Mouse (Mus musculus) spleen, postnatal 0 days (tissue): ENCODE measurements around the gene Dqx1. TPM values are rescaled to one million over a fixed set of nuclear protein-coding genes. Genes with fewer than 3 reads are reported as not detected.

Experiments used
- microRNA counts: library from miRNA; unstranded; fragments of <30 nt; microRNA quantifications from one replicate; lab custom pipeline; 2015
- polyA plus RNA-seq: library from polyadenylated mRNA; unstranded; fragments of >200 nt; fragmentation: Nextera tagmentation; extraction: Ambion mirVana; gene quantifications from 2 replicates; pipeline ENCODE4 v1.2.1, GENCODE M21; 2015

Gene Dqx1
- 0.59 and 0.73 TPM in 2 replicates for polyA plus RNA-seq

DNA sequence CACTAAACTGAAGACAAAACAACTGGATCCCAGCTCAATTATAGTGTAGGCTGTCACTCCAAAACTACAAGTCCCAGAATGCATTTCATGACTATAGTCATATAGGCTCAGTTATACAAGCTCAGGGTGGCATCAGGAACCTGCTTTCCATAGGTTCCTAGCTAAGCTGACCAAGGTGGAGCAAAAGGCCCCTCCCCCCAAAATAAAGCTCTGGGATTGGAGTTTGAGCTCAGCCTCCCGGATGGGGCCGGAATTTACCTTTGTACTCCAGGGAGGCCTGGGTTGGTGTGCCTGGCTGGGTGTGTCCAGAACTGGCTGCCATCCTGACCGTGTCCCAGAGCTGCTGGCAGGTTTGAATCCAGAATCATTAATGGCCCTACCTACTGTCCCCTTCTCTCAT lies at the start of gene Dqx1:
TSS of gene Dqx1 (plus strand) at position 55 of the 400 bp plus-strand sequence.

DNA sequence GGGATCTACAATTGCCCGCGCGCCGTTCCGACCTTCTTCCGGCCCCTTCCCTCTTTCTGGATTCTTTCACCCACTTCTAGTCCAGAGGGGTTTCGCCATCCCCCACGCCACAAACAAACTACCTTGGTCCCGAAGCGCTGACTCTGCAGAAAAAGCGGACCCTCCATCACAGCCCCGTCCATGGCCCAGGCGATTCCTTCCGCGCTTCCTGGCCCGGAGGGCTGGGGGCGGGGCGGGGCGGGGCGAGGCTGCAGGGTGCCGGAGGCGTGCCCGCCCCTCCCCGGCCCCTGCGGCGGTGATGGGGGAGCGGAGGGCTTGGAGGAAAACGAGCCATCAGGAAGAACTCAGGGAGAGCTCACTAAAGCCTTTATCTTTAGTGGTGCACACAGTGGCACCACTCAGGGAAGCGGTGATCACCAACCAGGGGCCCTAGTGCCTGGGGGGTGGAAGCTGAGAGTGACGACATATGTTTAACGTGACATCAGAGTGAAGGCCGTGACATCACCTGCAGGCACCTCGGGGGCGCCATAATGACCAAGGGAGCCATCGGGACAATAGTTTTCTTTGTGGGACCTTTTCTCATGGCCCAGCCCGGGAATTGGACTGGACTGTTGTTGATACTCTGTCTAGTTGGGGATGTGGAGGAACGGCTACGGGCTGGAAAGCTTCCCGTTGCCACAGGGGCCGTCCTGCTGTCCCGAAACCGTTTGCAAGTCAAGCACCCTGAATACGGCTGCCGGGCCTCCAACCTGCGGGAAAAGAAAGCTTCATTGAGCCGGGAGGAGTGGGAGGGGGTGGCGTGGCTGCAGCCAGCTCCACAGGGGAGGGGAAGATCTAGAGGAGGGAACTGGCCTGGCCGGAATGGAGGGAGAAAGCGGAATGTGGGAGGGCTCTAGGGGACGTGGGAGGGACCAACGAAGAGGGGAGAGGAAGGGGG lies 24.1 kb upstream of the Dqx1 start, which contains the start of the genes Dok1 and Loxl3:
TSS of gene Dok1 (minus strand) at position 223 of the 937 bp plus-strand sequence.
TSS of gene Loxl3 (plus strand) at position 925 of the 937 bp plus-strand sequence.

DNA sequence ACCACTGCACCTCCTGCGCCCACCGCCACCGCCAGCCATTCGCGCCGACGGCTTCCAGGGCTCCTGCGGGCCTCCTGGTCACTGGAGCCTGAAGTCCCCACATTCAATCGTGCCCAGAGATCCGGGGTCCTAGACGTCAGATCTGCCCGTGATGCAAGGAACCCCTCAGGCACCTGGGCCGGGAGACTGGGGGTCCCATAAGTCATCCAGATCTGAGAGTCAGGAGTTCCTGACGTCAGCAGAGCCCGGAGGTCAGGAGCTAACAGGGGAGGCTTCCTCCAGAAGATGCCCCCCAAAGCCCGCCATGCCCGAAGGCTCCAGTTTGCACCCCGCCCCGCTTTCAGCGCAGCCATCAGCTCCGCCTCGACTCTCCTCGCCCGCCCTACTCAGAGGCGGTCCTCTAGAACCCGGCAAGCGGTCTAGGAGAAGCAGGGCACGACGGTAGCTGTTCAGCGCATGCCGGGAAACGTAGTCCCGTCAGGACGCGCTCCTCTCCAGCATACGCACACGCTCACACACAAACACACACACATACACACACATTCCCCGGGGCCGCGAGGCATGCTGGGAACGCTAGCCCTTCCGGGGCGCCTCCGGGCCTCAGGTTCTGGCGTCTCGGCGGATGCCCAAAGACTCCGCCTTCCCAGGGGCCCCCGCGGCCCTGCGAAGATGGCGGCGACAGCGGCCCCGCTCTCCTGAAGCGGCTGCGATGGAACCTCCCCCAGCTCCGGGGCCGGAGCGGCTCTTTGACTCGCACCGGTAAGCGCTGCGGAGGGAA lies 3.4 kb upstream of the Dqx1 start, which contains the start of gene Aup1:
TSS of gene Aup1 (plus strand) at position 448 of the 778 bp plus-strand sequence.

DNA sequence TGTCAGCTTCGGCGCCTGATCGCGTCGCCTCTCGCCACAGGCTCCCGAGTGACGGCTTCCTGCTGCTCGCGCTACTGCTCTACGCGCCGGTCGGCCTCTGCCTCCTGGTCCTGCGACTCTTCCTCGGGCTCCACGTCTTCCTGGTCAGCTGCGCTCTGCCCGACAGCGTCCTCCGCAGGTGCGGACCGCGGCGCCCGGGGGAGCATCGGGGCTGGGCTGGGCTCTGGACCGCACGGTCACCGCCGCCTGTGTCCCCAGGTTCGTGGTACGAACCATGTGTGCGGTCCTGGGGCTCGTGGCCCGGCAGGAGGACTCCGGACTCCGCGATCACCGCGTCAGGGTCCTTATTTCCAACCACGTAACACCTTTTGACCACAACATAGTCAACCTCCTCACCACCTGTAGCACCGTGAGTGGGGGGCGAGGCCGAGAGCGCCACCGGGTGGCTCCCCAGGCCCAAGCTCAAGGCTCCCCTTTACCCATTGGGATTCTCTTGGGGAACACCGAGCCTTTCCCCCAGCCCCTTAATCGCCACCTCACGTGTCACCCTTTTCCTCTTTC lies 2.7 kb upstream of the Dqx1 start, which contains the start of gene Htra2:
TSS of gene Htra2 (minus strand) at position 403 of the 561 bp plus-strand sequence.

DNA sequence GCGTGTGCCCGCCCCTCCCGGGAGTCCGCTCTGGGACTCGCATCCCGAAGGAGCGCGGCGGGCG lies 12.4 kb downstream of the Dqx1 start, which contains the start of gene Tlx2:
TSS of gene Tlx2 (minus strand) at position 47 of the 64 bp plus-strand sequence.

DNA sequence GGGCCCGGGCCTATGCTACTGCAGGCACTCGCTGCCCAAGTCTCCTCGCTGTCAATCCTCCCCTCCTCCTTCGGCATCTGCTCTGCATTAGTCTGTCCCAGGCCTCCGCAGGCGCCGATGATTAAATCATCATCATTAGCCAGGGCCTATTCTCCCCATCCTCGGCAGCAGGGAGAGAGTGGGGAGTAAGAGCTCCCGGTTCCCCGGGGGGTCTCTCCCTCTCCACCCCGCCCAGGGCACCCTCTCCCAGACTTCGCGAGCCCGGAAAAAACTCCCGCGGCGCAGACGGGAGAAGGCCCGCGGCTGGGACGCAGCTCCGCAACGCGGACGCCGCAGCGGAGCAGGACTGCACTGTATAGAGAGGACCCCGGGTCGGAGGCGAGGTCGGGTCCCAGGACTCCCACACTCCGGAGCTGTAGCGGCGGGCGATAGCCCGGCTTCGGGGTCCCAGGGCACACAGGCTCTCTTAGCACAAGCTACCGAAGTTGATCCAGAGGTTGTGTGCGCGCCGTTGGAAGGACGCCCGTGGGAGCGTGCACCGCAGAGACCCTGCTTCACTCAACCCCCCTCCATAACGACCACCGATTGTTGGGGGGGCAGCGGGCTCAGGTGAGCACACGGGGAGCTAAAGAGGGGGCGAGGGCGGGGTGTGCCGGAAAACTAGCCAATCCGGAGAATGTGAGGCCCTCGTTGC lies 20.1 kb downstream of the Dqx1 start, which contains the start of gene Pcgf1:
TSS of gene Pcgf1 (plus strand) at position 240 of the 694 bp plus-strand sequence.

DNA sequence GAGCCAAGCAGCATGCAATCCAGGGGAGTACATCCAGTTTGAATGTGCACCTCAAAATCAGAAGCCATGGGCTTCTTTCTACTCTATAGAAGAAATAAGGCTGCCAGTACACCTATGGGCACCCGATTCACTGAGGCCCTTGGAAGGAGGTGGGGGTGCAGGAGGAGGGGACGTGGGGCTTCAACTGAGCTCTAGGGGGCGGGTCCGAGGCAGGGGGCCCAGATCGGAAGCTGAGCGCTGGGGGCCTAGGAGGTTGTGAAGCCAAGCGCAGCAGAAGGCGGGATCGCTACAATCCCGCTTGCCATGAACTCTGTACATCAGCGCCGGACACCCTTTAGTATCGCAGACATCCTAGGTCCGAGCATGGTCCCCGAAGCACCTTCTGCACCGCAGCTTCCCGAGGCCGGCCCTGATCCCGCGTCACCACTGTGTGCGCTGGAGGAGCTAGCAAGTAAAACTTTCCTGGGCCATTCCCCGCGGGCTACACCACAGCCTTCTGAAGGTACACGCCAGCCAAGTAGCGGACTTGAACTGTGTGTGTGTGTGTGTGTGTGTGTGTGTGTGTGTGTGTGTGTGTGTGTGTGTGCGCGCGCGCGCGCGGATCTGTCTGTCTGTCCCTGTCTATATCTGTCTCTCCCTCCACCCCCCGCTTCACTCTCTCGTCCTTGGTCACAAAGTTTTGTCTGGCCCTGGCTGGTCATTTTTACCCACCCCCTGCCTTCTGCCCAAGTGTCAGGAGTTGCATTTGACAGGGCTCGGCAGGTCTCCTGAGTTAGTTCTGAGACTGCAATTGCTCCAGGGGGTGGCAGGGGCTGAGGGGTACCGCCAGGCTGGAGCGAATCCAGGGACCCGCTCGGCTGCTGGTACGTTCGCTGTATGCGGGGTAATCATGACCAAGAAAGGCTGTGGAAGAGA lies 28.7 kb downstream of the Dqx1 start, which contains the start of gene Lbx2:
TSS of gene Lbx2 (plus strand) at position 247 of the 915 bp plus-strand sequence.

DNA sequence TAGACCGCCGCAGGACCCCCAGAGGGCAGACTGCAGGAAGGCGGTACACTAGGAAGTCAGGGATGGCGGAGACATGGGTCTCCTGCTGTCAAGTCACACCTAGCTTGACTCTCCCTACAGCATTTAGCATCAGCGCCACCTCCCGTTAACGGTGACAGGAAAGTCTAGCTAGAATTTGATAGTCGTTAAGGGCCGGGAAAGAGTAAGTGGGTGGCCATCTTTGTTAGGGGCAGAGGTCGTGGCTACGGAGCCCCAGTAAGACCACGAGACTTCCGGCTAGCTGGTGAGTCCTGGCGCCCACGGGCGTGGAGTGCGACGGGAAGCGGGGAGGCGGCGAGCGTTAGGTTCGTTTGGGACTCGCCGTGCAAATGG lies 43.7 kb downstream of the Dqx1 start, which contains the start of the genes Ccdc142 and Gm42688:
TSS of gene Ccdc142 (plus strand) at position 286 of the 372 bp plus-strand sequence.
TSS of gene Gm42688 (plus strand) at position 302 of the 372 bp plus-strand sequence.

DNA sequence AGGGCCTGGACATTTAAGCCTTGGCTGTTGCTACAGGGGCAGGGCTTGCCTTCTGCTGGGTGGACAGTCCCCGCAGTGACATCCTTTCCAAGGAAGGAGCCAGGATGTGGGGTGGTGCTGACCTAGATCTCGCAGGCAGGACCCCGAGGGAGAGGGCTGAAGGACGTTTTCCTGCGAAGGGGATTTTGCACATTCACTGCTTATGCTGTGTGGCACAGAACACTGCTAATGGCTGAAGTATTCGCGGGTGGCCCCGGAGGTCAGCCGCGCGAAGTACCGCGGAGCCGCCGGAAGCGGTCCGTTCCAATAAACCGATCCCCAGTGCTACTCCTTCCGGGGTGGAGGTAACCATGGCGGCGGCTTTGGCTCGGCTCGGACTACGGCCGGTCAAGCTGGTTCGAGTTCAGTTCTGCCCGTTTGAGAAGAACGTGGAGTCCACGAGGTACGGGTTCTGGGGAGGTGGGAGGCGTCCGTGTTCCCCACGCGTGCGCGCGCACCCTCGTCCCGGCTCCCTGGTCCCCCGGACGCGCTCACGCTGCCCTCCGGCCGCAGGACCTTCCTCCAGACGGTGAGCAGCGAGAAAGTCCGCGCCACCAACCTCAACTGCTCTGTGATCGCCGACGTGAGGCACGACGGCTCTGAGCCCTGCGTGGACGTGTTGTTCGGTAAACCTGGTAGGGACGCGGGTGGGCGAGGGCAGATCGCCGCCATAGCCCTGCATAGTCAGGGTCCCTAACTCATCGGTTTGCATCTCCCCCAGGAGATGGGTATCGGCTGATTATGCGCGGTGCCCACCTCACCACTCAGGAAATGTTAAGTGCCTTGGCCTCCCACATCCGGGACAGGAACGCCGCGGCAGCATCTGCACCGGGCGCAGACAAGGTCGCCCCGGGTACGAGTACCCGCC lies 51.4 kb downstream of the Dqx1 start, which contains the start of gene Mrpl53:
TSS of gene Mrpl53 (plus strand) at position 279 of the 907 bp plus-strand sequence.

DNA sequence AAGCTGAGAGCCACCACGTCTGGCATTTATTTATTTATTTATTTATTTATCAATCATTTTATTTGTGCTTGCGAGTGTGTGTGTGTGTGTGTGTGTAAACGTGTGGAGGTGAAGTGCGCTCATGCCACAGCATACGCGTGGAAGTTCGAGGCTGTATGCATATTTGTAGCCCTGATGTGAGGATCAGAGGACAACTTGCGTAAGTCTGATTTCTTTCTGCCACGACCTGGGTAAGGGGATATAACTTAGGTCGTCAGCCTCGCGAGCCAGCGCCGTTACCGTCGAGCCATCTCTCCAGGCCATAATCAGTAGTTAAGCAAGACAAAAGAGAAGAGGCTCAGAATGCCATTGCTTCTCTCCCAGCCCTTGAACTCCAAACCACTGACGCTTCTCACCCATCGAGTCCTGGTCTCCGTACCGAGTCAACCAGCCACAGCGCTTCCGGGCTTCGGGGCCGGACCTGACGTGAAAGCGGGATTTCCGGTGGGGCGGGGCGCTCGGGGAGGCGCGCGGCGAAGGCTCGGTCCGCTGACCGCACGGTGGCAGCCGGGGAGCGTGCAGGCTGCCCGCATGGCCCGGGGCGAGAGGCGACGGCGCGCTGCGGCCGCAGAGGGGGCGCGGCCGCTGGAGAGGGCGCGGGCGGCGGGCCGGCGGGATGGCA lies 57.5 kb downstream of the Dqx1 start, which contains the start of gene Mogs:
TSS of gene Mogs (plus strand) at position 486 of the 661 bp plus-strand sequence.

MicroRNA genes within 50 kb of the gene (microRNA counts, 519-probe panel; counts per million panel counts)
- microRNA mmu-miR-3470a+mmu-miR-3470b (lab: Ali Mortazavi, UCI), result 88.3 counts per million

Other genes starting within 250 kb of the Dqx1 start
- gene Sema4f, start 118.1 kb upstream of the Dqx1 start, polyA plus RNA-seq, result 0.36 and 0.43 TPM in 2 replicates
- gene M1ap, start 110.9 kb upstream of the Dqx1 start, polyA plus RNA-seq, result 15.5 and 16.1 TPM in 2 replicates
- 26.3 and 28.2 TPM in 2 replicates for gene Dok1, start 24.4 kb upstream of the Dqx1 start, polyA plus RNA-seq
- gene Loxl3, start 23.7 kb upstream of the Dqx1 start, polyA plus RNA-seq, result 1.8 and 3.1 TPM in 2 replicates
- 193 and 196 TPM in 2 replicates for gene Aup1, start 3.3 kb upstream of the Dqx1 start, polyA plus RNA-seq
- gene Htra2, start 2.6 kb upstream of the Dqx1 start, polyA plus RNA-seq, result 114 and 124 TPM in 2 replicates
- not detected in 2 replicates for gene Tlx2, start 12.4 kb downstream of the Dqx1 start, polyA plus RNA-seq
- 23.5 and 25.1 TPM in 2 replicates for gene Pcgf1, start 20.0 kb downstream of the Dqx1 start, polyA plus RNA-seq
- gene Lbx2, start 28.5 kb downstream of the Dqx1 start, polyA plus RNA-seq, result 0.51 and 1.0 TPM in 2 replicates
- 1.6 and 2.2 TPM in 2 replicates for gene Ccdc142, start 43.8 kb downstream of the Dqx1 start, polyA plus RNA-seq
- 1.4 and 2.5 TPM in 2 replicates for gene Gm42688, start 43.8 kb downstream of the Dqx1 start, polyA plus RNA-seq
- 78.0 and 87.2 TPM in 2 replicates for gene Mrpl53, start 51.2 kb downstream of the Dqx1 start, polyA plus RNA-seq
- 32.6 and 33.7 TPM in 2 replicates for gene Mogs, start 57.7 kb downstream of the Dqx1 start, polyA plus RNA-seq
- gene Wbp1, start 63.7 kb downstream of the Dqx1 start, polyA plus RNA-seq, result 36.8 and 44.2 TPM in 2 replicates
- 8.7 and 10.1 TPM in 2 replicates for gene Ino80b, start 67.6 kb downstream of the Dqx1 start, polyA plus RNA-seq
- gene Rtkn, start 77.6 kb downstream of the Dqx1 start, polyA plus RNA-seq, result 3.6 and 3.9 TPM in 2 replicates
- 0.40 and 0.43 TPM in 2 replicates for gene Wdr54, start 98.6 kb downstream of the Dqx1 start, polyA plus RNA-seq
- gene 1700003E16Rik, start 98.6 kb downstream of the Dqx1 start, polyA plus RNA-seq, result 0.10 and 0.11 TPM in 2 replicates
- gene Dctn1, start 108.1 kb downstream of the Dqx1 start, polyA plus RNA-seq, result 25.0 and 30.5 TPM in 2 replicates
- 0.07 and 0.11 TPM in 2 replicates for gene Slc4a5, start 162.0 kb downstream of the Dqx1 start, polyA plus RNA-seq